Mouse (Mus musculus) limb, embryonic 10.5 days (tissue): ENCODE measurements around the gene Zfp658. TPM values are rescaled to one million over a fixed set of nuclear protein-coding genes. Genes with fewer than 3 reads are reported as not detected.

ENCODE experiments used
- DNase-seq: peaks from one replicate; pipeline ENCODE4 v3.0.0-alpha.2; 2017; ENCODE audit warnings: low spot score
- H3K27ac ChIP-seq: fragments of 300-500 bp; sonication (generic); 2 replicates; pipeline ENCODE4 v1.5.1; 2016; ENCODE audit warnings: mild to moderate bottlenecking
- H3K27me3 ChIP-seq: fragments of 300-500 bp; sonication (generic); 2 replicates; pipeline ENCODE4 v1.6.1; 2016; ENCODE audit warnings: low read depth, mild to moderate bottlenecking; ENCODE audit not compliant: poor library complexity, severe bottlenecking
- H3K36me3 ChIP-seq: fragments of 300-500 bp; sonication (generic); 2 replicates; pipeline ENCODE4 v1.6.1; 2016; ENCODE audit warnings: mild to moderate bottlenecking, moderate library complexity
- H3K4me1 ChIP-seq: fragments of 300-500 bp; sonication (generic); 2 replicates; pipeline ENCODE4 v1.6.1; 2016
- H3K4me3 ChIP-seq: fragments of 300-500 bp; sonication (generic); 2 replicates; pipeline ENCODE4 v1.5.1; 2016; ENCODE audit warnings: mild to moderate bottlenecking, moderate library complexity
- H3K9me3 ChIP-seq: fragments of 300-500 bp; sonication (generic); replicated peaks from 2 replicates; pipeline ENCODE4 v1.6.1; 2016; ENCODE audit warnings: mild to moderate bottlenecking
- WGBS: fragments of 180-500 bp; shearing (Covaris S2); methylation state at CpG from one replicate; pipeline ENCODE4 v1.1.7; 2016; 5-methylcytosine and 5-hydroxymethylcytosine counted together
- polyA plus RNA-seq: library from polyadenylated mRNA; unstranded; fragments of >200 nt; fragmentation: Nextera tagmentation; extraction: Ambion mirVana; gene quantifications from 2 replicates; pipeline ENCODE4 v1.2.1, GENCODE M21; 2016

The Zfp658 gene
- polyA plus RNA-seq, result 4.3 and 5.4 TPM in 2 replicates

- Histone ChIP-seq H3K27me3 (no peaks in the 10 kb centered on the region), H3K4me3 (peak within 1 kb of the TSS; percentile 73), H3K36me3 (peaks cover 19% of the 10 kb centered on the region), H3K9me3 (no peaks in the 10 kb centered on the region), H3K4me1 (peaks cover 12% of the 10 kb centered on the region), H3K27ac (peak within 1 kb of the TSS; percentile 88)
- under 1% methylated on average over 27 of the region's 27 CpGs for WGBS
- peak; percentile 81 for DNase-seq
Observed at GRCm38 (mm10) chr7:43562006-43562633, at the start of gene Zfp658. Zfp658 (plus strand) TSS chr7:43562256.

DNA sequence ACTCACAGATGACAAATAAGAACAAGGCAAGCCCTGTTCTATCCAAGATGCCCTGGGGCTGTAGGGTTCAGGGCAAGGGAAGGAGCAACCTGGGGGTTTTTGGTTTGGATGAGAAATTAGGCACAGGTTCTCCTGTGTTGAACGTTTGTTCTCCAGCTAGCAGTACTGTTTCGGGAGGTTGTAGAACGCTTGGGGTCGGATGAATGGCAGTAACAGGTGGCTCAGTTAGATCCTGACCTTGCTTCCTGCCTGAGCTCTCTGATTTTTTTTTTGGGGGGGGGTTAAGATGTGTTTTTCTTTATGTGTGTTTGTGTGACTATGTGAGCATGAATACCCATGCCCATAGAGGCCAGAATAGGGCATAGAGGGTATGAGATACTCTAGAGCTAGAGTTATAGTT lies 49.5 kb upstream of the Zfp658 start:
- no peak for DNase-seq
- H3K9me3 ChIP-seq, result no peaks in the 10 kb centered on the region
- no peak overlapping the region for H3K4me3 ChIP-seq
- no peaks in the 10 kb centered on the region for H3K36me3 ChIP-seq
- WGBS, result 77% methylated on average over 4 of the region's 4 CpGs
- no peaks in the 10 kb centered on the region for H3K4me1 ChIP-seq
- H3K27me3 ChIP-seq, result no peaks in the 10 kb centered on the region
- no peak overlapping the region for H3K27ac ChIP-seq

- H3K4me3 ChIP-seq, result no peak overlapping the region
- no peaks in the 10 kb centered on the region for H3K36me3 ChIP-seq
- H3K9me3 ChIP-seq, result no peaks in the 10 kb centered on the region
- H3K27me3 ChIP-seq, result no peaks in the 10 kb centered on the region
- WGBS, result 80% methylated on average over 5 of the region's 5 CpGs
- no peak overlapping the region for H3K27ac ChIP-seq
- no peaks in the 10 kb centered on the region for H3K4me1 ChIP-seq
- DNase-seq, result no peak
Observed at GRCm38 (mm10) chr7:43515076-43515475, 47.0 kb upstream of the Zfp658 start.

GRCm38 (mm10) chr7:43518341-43518740 lies 43.7 kb upstream of the Zfp658 start:
- Histone ChIP-seq H3K4me3 (no peak overlapping the region), H3K36me3 (no peaks in the 10 kb centered on the region), H3K27me3 (no peaks in the 10 kb centered on the region), H3K4me1 (no peaks in the 10 kb centered on the region), H3K9me3 (no peaks in the 10 kb centered on the region), H3K27ac (no peak overlapping the region)
- no peak for DNase-seq
- 86% methylated on average over 15 of the region's 15 CpGs for WGBS

GRCm38 (mm10) chr7:43522776-43523175 lies 39.3 kb upstream of the Zfp658 start:
- DNase-seq, result no peak
- Histone ChIP-seq H3K9me3 (no peaks in the 10 kb centered on the region), H3K36me3 (no peaks in the 10 kb centered on the region), H3K27me3 (no peaks in the 10 kb centered on the region), H3K4me1 (no peaks in the 10 kb centered on the region), H3K4me3 (no peak overlapping the region), H3K27ac (no peak overlapping the region)
- WGBS, result 85% methylated on average over 2 of the region's 2 CpGs

DNA sequence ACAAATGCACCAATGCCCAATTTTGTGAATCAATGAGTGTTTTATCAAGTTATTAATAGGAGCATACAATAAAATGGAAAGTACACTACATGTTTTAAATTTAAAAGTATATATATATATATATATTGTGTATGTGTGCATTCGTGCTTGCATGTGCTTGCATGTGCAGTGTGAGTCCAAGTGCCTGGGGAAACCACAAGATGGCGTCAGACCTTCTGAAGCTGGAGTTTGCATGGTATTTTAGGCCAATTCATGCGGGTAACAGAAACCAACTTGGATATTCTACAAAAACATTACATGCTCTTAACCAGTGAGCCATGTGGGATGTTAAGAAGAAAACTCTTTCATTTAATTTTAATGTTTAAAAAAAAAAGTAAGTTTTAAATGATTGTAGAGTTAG lies 36.7 kb upstream of the Zfp658 start:
- WGBS, result 58% methylated on average over 3 of the region's 3 CpGs
- no peak overlapping the region for H3K4me3 ChIP-seq
- no peak for DNase-seq
- no peaks in the 10 kb centered on the region for H3K36me3 ChIP-seq
- H3K4me1 ChIP-seq, result no peaks in the 10 kb centered on the region
- H3K27me3 ChIP-seq, result no peaks in the 10 kb centered on the region
- H3K9me3 ChIP-seq, result no peaks in the 10 kb centered on the region
- H3K27ac ChIP-seq, result no peak overlapping the region

- no peaks in the 10 kb centered on the region for H3K4me1 ChIP-seq
Observed at GRCm38 (mm10) chr7:43530216-43530785, 31.8 kb upstream of the Zfp658 start.

GRCm38 (mm10) chr7:43532936-43533505 lies 29.0 kb upstream of the Zfp658 start:
- no peak overlapping the region for H3K27ac ChIP-seq
- H3K36me3 ChIP-seq, result no peaks in the 10 kb centered on the region
- no peak overlapping the region for H3K4me3 ChIP-seq
- WGBS, result 80% methylated on average over 9 of the region's 9 CpGs
- no peaks in the 10 kb centered on the region for H3K9me3 ChIP-seq
- DNase-seq, result no peak
- H3K27me3 ChIP-seq, result no peaks in the 10 kb centered on the region
- no peaks in the 10 kb centered on the region for H3K4me1 ChIP-seq

More at GRCm38 (mm10) chr7:43530216-43530785, 31.8 kb upstream of the Zfp658 start:
- WGBS, result 79% methylated on average over 8 of the region's 8 CpGs
- no peaks in the 10 kb centered on the region for H3K36me3 ChIP-seq
- DNase-seq, result no peak
- H3K9me3 ChIP-seq, result no peaks in the 10 kb centered on the region
- H3K27me3 ChIP-seq, result no peaks in the 10 kb centered on the region
- H3K4me3 ChIP-seq, result no peak overlapping the region
- H3K27ac ChIP-seq, result no peak overlapping the region

DNA sequence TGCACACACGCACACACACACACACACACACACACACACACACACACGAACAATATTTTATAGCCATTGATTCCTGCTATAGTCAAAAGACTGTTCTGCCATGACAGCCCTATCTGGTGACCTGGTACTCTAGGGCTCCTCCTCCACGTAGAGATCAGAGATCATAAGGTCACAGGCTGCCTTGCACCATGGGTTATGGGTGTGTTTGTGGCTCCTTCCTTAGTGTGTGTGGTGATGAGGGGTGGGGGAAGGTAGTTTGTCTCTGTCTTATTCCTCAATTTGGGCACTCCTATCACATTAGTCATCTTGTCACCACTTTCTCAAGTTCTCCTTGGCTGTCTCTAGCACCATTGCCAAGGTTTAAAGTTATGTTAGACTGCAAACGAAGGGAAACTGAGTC lies 23.5 kb upstream of the Zfp658 start:
- WGBS, result 74% methylated on average over 4 of the region's 4 CpGs
- no peaks in the 10 kb centered on the region for H3K4me1 ChIP-seq
- H3K4me3 ChIP-seq, result no peak overlapping the region
- H3K27ac ChIP-seq, result no peak overlapping the region
- H3K36me3 ChIP-seq, result no peaks in the 10 kb centered on the region
- H3K9me3 ChIP-seq, result no peaks in the 10 kb centered on the region
- H3K27me3 ChIP-seq, result no peaks in the 10 kb centered on the region
- no peak for DNase-seq

GRCm38 (mm10) chr7:43544225-43544977 lies 17.7 kb upstream of the Zfp658 start, which contains the start of gene Cd33:
Cd33 (minus strand) TSS chr7:43544428.
- no peak for DNase-seq
- no peak within 1 kb of the TSS for H3K27ac ChIP-seq
- H3K4me3 ChIP-seq, result no peak within 1 kb of the TSS
- no peaks in the 10 kb centered on the region for H3K27me3 ChIP-seq
- no peaks in the 10 kb centered on the region for H3K36me3 ChIP-seq
- no peaks in the 10 kb centered on the region for H3K4me1 ChIP-seq
- 85% methylated on average over 7 of the region's 7 CpGs for WGBS
- no peaks in the 10 kb centered on the region for H3K9me3 ChIP-seq

DNA sequence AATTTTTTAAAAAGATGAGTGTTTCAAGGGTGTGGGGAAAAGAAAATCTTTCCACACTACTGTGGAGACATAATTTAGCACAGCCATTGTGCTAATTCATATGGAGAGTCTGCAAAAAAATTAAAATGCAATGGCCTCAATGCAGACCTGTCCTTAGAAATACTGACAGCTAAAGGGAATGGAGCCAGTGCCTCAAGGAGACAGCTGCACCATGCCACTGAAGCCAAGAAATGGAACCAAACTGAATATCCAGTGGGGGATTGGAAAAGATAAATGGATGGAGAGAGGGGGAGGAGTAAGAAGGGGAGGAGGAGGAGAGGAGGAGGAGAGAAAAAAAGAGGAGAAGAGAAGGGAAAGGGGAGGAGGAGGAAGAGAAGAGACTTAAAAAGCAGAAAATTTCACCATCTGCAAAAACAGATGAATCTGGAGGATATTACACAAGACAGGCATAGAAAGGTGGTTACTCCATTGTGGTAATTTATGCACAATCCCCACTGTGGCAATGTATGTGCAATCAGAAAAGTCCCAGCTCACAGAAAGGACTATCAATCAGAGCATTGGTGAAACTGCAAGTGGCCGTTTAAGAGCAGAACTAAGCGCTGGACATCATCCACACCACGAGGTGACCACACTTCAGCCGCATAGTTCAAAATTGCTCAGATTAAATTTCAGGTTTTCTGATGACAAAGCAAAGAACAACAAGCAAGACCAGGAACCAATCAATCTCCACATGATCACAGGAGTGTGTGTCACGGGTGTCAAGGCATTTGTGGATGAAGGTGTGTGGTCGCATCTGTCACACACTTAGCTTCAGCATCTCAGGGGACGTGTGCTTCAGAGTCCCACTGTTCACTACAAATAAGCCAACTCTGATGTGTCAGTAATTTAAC lies 16.2 kb upstream of the Zfp658 start:
- no peak overlapping the region for H3K4me3 ChIP-seq
- no peak overlapping the region for H3K27ac ChIP-seq
- no peaks in the 10 kb centered on the region for H3K27me3 ChIP-seq
- no peaks in the 10 kb centered on the region for H3K4me1 ChIP-seq
- 64% methylated on average over 7 of the region's 7 CpGs for WGBS
- no peak for DNase-seq
- no peaks in the 10 kb centered on the region for H3K36me3 ChIP-seq
- no peaks in the 10 kb centered on the region for H3K9me3 ChIP-seq

DNA sequence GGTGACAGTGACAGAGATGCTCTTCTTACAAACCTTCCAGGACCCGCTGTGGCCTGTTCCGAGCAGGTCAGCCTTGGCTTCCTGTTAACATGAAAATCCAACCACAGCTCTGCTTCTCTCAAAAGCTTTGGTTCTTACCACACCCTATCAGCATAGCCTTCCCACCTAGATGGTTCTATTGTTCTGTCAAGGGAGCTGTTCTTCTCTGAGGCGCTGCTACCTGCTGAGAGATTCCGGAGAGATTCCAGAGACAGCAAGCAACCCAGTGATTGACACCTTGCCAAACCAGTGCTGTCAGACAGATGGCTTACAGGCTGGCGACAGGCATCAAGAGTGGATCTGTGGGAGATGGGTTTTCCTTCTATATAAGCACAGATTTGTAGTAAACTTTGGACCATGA lies 14.4 kb upstream of the Zfp658 start:
- no peak for DNase-seq
- Histone ChIP-seq H3K27ac (no peak overlapping the region), H3K4me3 (no peak overlapping the region), H3K9me3 (no peaks in the 10 kb centered on the region), H3K36me3 (no peaks in the 10 kb centered on the region), H3K27me3 (no peaks in the 10 kb centered on the region), H3K4me1 (no peaks in the 10 kb centered on the region)
- WGBS, result 33% methylated on average over 5 of the region's 5 CpGs
